Mouse (Mus musculus) CD4-positive helper T cell, adult 2 months (primary cell): ENCODE data around the gene Eps8.

Experiments
- DNase-seq: peaks from one replicate; pipeline ENCODE4 v3.0.0-alpha.2; 2012; ENCODE audit warnings: low read depth, missing footprints, low spot score

The Eps8 gene

DNA sequence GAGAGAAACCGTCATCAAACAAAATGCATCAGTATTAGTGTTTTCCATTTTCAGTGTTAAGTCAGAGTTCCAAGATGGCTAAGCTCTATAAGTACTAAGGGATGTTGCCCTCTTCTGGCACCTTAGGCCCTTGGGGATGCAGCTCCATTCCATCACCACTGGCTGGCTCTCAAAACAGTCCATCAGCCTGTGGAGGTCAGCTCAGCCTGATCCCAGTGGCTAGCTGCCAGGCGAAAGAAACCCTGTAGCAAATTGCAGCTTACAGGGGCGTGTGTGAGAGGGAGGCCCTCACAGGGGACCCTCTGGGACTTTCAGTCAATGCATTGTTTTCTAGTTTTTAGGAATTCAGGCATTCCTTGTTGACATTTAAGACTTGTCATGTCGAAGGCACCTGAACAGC, 40.8 kb downstream of the Eps8 start:
- DNase-seq = no peak

GRCm38 (mm10) chr6:137612071-137612547, 42.6 kb downstream of the Eps8 start:
- DNase-seq = no peak

- no peak for DNase-seq
Observed at GRCm38 (mm10) chr6:137608160-137608930, 46.3 kb downstream of the Eps8 start.

GRCm38 (mm10) chr6:137606541-137606940, 48.1 kb downstream of the Eps8 start:
- DNase-seq = no peak

GRCm38 (mm10) chr6:137604417-137605248, 50.0 kb downstream of the Eps8 start:
- no peak for DNase-seq

DNA sequence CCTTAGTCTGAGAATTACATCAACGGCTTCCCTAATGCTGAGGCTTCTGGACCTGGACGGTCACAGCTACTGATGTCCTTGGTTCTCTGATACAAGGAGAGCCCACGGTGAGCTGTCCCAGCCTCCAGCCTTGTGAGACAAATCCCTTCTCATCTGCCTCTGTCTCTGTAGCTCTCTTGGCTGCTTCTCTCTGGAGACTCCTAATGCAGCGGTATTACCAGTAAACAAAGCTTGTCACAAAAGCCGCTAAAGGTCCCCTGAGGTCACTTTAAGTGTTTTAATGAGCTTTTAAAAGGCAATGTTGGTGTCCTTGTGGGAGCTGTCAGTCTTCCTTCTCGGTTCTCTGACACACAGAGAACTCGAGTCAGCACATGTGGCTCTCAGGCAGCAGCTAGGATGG, 56.4 kb downstream of the Eps8 start:
- no peak for DNase-seq

DNA sequence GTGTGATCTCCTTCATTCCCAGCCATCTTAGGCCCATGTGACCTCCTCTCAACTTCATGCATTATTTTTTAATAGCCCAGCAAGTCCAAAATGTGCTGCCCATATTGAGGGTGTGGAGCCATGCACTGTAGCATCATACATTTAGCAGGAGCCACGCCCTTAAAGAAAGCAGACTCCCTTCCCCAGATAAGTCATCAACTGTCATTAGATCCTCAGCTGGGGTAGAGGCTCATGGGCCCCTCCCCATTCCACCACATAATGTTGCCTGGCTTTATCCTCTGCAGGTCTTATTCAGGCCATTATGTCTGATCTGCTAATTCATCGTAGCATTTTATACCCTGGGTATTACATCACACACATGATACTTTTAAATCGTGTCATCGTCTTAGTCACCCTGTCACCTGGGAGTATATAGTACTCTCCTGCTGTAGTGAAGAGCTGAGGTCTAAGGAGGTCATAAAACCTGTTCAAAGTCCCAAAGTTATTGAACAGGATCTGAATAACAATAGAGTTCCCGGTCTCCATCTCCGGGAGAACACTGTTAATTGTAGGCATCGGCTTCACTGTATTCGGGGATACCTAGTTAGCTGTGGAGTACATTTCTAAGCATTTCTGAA, 57.1 kb downstream of the Eps8 start:
- DNase-seq = no peak

DNA sequence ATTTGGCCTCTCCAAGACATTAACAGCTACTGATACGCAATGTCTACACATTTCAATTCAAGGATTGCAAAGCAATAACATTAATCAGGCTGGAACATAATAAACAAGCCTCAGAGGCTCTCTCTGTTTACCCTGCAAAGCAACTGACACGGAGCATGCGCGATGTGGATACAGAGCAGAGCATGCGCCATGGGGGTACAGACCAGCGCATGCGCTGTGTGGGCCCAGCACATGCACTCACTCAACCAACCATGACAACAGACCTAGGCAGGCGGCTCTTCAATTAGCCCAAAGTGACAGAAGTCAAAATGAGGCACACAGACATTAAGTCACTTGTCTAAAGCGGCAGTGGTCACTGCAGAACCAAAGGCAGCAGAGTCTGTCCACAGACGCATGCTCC, 62.1 kb downstream of the Eps8 start:
- no peak for DNase-seq

DNA sequence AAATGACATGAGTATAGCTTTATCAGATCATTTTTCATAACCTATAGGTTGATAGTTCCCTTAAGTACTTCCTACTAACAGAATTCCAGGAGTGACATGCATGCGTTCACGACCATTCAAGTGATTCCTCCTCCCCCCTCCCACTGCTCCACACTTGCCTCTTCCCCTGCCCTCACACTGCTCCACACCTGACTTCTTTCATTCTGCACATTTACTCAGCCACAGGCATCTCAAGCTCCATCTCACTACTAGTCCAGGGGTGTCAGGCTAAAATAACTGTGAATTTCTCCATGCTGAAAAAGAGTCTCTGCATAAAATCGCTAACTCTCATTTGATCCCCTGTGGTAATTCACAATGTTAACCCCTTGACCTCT, 65.4 kb downstream of the Eps8 start:
- no peak for DNase-seq

DNA sequence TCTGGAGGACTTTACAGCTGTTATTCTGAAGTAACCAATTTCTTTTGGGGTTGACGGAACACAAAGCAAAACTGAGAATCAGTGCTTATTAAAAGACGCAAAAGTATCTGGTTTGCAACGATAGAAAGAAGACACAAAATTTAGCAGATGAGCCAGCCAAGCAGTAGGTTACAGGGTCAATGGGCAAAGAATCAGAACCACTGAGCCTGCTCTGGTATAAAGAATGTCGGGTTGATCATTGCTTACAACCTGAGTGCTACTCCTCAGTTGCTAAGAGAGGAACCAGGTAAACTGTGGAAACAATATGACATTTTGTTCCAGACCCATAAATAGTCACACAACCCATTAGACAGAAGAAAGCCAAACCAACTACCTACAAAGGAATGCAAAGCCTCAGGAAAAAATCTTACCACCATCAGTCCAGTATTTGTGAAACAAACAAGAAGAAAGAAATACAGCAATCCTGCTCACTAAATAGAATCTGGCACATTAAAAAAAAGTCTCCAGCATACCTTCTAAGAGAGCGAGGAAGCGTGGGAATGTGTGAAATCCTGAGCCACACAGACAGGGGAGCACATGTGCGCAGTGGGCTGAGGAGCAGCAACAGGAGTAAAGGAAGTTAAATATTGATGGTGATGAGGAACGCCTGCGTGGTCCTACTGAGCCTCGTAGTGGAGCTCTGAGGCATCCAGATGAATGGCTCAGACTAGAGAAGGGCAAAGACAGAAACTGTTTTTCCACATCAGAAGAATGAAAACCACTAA, 66.0 kb downstream of the Eps8 start:
- DNase-seq = no peak

- no peak for DNase-seq
Observed at GRCm38 (mm10) chr6:137587866-137588265, 66.8 kb downstream of the Eps8 start.

DNA sequence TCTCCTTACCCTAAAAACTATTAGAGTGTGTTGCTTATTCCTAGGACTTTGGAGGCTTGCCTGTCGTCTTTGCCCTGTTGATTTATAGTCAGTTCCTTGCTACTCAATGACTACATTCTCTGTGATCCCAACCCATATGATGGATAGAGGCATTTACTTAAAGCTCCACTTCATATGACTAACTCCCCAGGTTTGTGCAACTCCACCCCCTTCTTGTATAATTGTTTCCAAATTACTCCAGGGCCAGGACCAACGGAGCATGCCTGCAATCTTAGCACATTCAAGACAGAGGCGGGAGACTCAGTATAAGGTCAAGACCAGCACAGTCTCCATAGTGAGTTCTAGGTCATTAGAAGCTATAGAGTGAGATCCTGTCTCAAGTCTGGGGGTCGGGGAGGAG, 69.4 kb downstream of the Eps8 start:
- no peak for DNase-seq

GRCm38 (mm10) chr6:137583056-137583455, 71.6 kb downstream of the Eps8 start:
- no peak for DNase-seq

DNA sequence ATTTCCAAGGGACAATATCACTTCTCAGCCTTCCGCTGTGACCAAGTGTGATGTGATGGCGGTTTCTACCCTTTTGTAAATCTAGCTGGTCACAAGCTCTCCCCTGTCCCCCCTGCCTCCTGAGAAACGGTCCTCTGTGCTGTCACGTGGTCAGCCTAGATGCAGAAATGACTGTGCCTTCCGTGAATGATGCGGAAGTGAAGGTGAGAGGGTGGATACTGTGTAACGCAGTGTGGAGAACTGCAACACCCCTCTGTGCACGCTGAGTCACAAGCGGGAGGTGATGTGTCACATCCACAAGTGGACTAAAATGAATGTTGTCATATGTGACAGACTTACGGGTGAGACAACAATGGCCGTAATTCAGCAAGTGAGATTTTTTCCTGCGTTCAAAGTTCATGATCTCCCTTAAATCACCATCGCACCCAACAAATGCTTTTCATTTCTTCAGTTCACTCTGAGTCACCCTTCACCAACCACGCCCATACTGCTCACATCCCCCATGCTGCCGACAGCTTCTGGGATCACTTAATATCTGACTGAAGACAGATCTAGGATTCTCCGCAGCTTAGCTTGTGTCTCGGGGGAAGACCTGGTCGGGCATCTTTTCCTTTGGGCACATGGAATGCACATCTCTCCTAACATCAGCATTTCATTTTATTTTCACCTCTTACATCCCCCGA, 72.3 kb downstream of the Eps8 start:
- DNase-seq = peak; percentile 35

GRCm38 (mm10) chr6:137581331-137582010, 73.2 kb downstream of the Eps8 start:
- DNase-seq = no peak

- DNase-seq = no peak
Observed at GRCm38 (mm10) chr6:137580503-137580902, 74.2 kb downstream of the Eps8 start.

GRCm38 (mm10) chr6:137576670-137577371, 77.9 kb downstream of the Eps8 start:
- DNase-seq = no peak

DNA sequence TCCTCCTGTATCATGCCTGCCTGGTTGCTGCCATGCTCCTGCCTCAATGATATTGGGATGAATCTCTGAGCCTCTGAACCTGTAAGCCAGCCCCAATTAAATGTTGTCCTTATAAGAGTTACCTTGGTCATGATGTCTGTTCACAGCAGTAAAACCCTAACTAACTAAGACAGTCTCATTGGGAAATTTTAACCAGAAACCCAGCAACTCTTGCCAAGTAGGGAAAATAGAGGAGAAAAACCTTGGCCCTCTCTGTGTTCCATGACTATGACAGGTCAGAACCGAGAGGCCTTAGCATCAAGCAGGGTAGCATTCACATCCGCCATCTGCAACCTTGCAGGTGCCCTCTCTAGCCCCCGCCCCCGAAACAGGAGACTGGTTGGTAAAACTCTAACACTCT, 78.6 kb downstream of the Eps8 start:
- no peak for DNase-seq

DNA sequence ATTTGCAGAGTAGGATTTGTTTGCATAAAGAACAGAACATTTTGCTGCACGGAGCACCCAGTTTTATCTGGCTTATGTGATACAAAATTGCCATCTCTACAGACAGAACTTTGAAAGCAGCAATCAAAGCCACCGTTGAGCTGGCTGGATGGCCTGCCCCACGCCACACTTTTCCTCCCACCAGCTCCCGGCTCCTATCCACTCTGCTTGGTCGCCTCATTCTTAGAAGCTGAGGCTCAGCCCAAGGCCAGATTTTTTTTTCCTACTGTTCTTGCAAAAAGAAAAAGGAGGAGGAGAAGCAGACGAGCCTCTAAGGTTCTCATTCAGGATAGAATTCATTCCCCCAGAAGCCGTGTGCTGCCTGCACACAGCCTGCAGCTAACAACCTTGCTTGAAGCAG, 80.8 kb downstream of the Eps8 start:
- no peak for DNase-seq

DNA sequence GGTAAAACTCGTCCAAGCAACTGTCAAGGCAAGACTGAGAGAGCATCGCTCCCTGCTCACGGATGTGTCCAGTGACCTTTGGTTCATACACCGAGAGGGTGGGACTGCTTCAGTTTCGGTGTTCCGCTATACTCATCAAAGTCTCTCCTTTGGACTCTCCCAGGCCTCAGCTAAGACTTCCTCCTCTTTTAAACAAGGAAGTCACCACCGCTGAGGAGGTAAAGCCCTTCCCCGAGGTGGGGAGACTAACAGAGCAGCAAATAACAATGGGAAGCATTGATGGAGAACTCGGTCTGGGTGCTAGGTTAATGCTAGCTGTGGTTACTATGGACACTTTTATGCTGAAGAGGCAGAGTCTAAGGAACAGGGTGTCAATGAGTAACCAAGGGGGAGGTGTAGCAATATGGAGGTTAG, 84.0 kb downstream of the Eps8 start:
- no peak for DNase-seq
